Mouse (Mus musculus) C2C12 (cell line): ENCODE measurements around the gene Marcks. TPM values are rescaled to one million over a fixed set of nuclear protein-coding genes. Genes with fewer than 3 reads are reported as not detected.
A peak's percentile ranks its signal among the peaks of the same experiment; 100 is the strongest.

Source experiments
- H3K27me3 ChIP-seq: one replicate; pipeline ENCODE4 v1.6.1; 2011; ENCODE audit not compliant: control insufficient read depth, insufficient read depth, insufficient read length
- H3K36me3 ChIP-seq: one replicate; pipeline ENCODE4 v1.6.1; 2011; ENCODE audit not compliant: control insufficient read depth, insufficient read depth
- H3K4me3 ChIP-seq: one replicate; pipeline ENCODE4 v1.5.1; 2011; ENCODE audit warnings: mild to moderate bottlenecking, control low read depth; ENCODE audit not compliant: poor library complexity, insufficient read depth, severe bottlenecking
- H3K79me2 ChIP-seq: one replicate; pipeline ENCODE4 v1.6.1; 2011; ENCODE audit not compliant: control insufficient read depth, insufficient read depth
- H3K79me3 ChIP-seq: one replicate; pipeline ENCODE4 v1.6.1; 2011; ENCODE audit warnings: low read depth, control low read depth
- H3ac ChIP-seq: one replicate; pipeline ENCODE3; 2011; ENCODE audit warnings: low read depth; ENCODE audit not compliant: control insufficient read depth, insufficient read length
- CEBPB ChIP-seq: IDR thresholded peaks from one replicate; pipeline ENCODE4 v1.6.1; 2011; ENCODE audit warnings: low read depth, mild to moderate bottlenecking, control low read depth, moderate library complexity
- CTCF ChIP-seq: IDR thresholded peaks from one replicate; pipeline ENCODE4 v1.5.1; 2011; ENCODE audit not compliant: control insufficient read depth, insufficient read depth, insufficient read length
- FOSL1 ChIP-seq: IDR thresholded peaks from one replicate; pipeline ENCODE4 v1.8.0; 2011; ENCODE audit warnings: mild to moderate bottlenecking, low read length; ENCODE audit not compliant: poor library complexity, insufficient read depth, severe bottlenecking
- MAX ChIP-seq: IDR thresholded peaks from one replicate; pipeline ENCODE4 v1.6.1; 2011; ENCODE audit warnings: mild to moderate bottlenecking, control low read depth
- MYOD1 ChIP-seq: IDR thresholded peaks from one replicate; pipeline ENCODE4 v1.6.1; 2011; ENCODE audit warnings: low read depth; ENCODE audit not compliant: control insufficient read depth, insufficient read length
- MYOG ChIP-seq: IDR thresholded peaks from one replicate; pipeline ENCODE4 v1.6.1; 2011; ENCODE audit not compliant: control insufficient read depth, insufficient read length; ENCODE audit errors: extremely low read depth
- USF1 ChIP-seq: IDR thresholded peaks from one replicate; pipeline ENCODE4 v1.6.1; 2011; ENCODE audit warnings: low read depth, mild to moderate bottlenecking, control low read depth, moderate library complexity
- polyA plus RNA-seq: library from polyadenylated mRNA; unstranded; fragments of >200 nt; fragmentation: generic; extraction: Trizol; gene quantifications from one replicate; pipeline ENCODE4 v1.2.1, GENCODE M21; 2012; ENCODE audit warnings: missing spikeins

Gene Marcks
- polyA plus RNA-seq, 1 experiment, result 26.6 TPM

DNA sequence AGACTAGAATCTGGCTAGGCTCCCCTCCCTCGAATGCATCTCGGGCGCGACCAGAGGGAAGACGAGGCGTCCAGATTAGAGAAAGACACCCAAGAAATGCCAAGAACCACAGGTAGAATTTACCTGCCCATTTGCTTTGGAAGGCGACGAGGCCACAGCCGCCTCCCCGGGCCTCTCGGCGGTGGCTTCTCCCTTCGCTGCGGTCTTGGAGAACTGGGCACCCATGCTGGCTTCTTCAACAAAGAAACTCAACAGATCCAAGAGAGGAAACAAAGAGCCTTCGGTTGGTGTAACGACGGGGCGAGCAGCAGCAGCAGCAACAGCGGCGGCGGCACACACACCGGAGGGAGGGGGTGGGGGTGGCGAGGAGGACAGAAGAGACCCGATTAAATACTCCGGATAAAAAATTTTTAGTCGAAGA, 399 bp downstream of the Marcks start:
- Histone ChIP-seq H3K79me2 (peaks cover 44% of the 10 kb centered on the region), H3K27me3 (no peaks in the 10 kb centered on the region), H3K4me3 (peak overlapping the region; percentile 94), H3K79me3 (peaks cover 32% of the 10 kb centered on the region), H3K36me3 (peaks cover 21% of the 10 kb centered on the region), H3ac (peak overlapping the region; percentile 87)
- no peak for TF ChIP-seq USF1
- TF ChIP-seq CEBPB, result no peak
- no peak for TF ChIP-seq FOSL1
- no peak for TF ChIP-seq CTCF
- no peak for TF ChIP-seq MYOD1
- no peak for TF ChIP-seq MYOG
- no peak for TF ChIP-seq MAX

DNA sequence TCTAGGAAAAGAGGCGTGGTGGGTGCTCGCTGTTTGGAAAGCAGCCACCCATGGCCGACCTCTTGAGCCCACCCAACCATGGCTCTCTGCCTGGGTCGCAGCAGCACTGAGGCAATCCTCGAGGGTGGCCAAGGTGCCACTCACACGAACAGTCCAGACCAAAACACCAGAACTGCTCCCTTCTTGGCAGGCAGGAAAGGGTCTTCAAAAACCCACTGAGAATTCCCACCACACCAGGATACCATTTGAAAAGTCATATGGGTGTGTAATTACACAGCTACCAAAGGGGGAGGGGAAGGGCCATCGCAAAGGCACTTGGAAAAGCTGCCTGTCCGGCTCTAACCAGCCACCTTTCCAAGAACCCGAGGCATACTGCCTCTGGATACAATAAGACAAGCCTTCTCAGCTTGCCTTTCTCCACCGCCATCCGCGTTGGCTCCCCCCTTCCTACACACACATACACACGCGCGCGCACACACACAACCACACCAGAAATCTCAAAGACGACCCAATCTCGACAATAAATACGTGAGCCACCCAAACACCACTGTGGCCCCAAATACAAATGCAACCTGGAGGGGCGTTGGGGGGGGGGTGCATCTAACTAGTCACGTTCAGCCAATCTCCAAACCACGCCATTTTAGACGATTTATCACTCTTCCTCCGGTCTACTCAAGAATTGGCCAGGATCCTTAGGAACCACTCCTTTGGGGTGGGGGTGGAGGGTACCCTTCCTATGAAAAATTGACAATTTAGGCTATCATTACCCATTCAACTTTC, 999 bp downstream of the Marcks start:
- Histone ChIP-seq H3K27me3 (no peaks in the 10 kb centered on the region), H3K79me3 (peaks cover 32% of the 10 kb centered on the region), H3K36me3 (peaks cover 21% of the 10 kb centered on the region), H3K79me2 (peaks cover 44% of the 10 kb centered on the region), H3ac (peak overlapping the region; percentile 87), H3K4me3 (peak overlapping the region; percentile 94)
- TF ChIP-seq CEBPB (no peak), MAX (no peak), USF1 (no peak), MYOD1 (no peak), CTCF (no peak), MYOG (no peak), FOSL1 (no peak)

DNA sequence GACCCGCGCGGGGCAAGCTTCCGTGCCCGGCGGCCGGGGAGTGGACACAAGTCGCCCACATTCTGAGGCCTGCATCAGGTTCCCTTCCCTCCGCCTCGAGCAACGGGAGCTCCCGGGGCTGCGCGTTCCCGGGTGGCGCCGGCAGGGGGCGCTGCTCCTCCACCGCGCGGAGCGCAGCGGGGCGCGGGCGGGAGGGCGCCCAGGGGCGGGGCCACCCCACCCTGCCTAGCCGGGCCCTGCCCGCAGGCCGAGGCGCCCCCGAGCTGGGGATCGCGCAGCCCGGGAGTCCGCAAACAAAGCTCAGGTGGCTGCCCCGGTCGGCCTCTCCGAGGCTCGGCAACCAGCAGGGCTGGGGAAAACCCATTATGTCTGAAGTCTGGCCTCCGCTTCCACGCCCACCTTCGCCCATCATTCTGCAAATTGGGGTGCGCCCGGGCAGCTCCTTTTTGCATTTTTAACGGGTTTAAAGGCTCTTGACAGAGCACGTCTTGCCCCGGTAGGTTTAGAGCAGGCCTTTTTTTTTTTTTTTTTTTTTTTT, 1.7 kb downstream of the Marcks start:
- Histone ChIP-seq H3K36me3 (peaks cover 21% of the 10 kb centered on the region), H3K79me2 (peaks cover 44% of the 10 kb centered on the region), H3K27me3 (no peaks in the 10 kb centered on the region), H3ac (peak overlapping the region; percentile 94), H3K79me3 (peaks cover 32% of the 10 kb centered on the region), H3K4me3 (peak overlapping the region; percentile 94)
- TF ChIP-seq CEBPB (no peak), CTCF (peak; percentile 96)

DNA sequence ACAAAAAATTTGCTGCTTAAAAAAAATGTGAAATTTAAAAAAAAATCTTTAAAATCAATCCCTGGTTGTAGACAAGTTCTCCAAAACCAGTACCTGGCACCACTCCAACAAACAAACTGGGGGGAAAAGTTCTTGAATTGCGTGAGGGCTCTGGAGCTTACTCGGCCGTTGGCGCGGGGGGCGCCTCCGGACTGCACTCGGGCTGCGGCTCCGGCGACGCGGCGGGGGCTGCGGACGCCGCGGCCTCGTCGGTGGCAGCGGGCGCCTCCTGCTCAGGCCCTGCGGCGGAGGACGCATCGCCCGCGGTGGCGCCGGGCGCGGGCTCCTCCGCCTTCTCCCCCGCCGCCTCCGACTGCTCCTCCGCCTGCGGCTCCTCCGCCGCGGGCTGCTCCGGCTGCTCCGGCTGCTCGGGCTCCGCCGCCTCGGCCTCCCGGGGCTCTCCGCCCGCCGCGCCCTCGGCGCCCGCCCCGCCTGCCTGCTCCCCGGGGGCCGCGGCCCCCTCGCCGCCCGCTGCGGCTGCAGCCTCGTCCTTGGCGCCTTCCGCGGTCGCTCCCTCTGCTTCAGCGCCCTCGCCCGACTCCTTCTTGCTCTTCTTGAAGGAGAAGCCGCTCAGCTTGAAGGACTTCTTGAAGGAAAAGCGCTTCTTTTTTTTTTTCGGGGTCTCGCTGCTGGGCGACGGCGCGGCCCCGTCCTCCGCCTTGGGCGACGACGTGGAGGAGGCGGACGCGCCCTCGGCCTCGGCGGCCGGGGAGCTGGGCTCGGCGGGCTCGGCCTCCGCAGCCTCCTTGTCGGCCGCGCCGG, 2.6 kb downstream of the Marcks start:
- H3K4me3 ChIP-seq, result peak overlapping the region; percentile 94
- peaks cover 32% of the 10 kb centered on the region for H3K79me3 ChIP-seq
- peak overlapping the region; percentile 94 for H3ac ChIP-seq
- TF ChIP-seq CEBPB (no peak), MYOD1 (no peak), MYOG (no peak), MAX (no peak), FOSL1 (no peak), USF1 (no peak)
- H3K36me3 ChIP-seq, result peaks cover 21% of the 10 kb centered on the region
- H3K27me3 ChIP-seq, result no peaks in the 10 kb centered on the region
- H3K79me2 ChIP-seq, result peaks cover 44% of the 10 kb centered on the region

DNA sequence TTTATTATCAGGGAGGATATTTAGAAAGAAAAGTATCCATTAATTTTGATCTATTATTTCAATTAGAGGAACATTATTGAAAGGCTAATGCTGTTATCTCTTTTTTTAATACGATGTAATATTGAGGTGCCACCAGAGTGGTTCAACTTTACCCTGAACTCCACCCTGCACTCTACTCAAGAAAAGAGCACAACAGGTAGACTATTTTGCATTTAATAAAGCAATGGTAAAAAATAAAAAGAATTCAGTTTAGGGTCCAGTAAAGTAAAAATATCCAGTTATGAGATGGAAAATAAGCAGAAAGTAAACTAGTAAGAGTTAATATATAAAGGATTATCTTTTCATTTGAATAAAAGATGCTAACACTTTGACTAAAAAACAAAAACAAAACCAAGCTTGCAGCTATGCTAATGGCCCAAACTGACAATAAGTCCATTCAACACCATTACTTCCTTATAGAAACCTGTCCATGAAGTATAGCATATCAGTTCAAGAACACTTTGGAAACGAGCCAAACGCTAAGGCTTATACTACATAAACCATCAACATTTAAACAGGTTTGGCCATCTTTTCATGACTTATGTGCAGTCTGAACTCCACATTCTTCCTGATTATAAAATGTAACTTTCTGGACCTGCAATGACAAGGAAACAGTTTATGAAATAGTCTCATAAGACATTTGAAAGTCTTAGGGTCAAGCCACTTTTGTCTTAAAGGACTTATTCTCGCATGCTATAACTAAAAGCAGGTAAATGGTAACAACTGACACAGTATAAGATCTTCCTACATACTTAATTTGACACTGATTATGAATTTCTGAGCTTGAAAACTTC, 4.6 kb downstream of the Marcks start:
- H3K79me2 ChIP-seq, result peaks cover 44% of the 10 kb centered on the region
- no peak overlapping the region for H3K4me3 ChIP-seq
- TF ChIP-seq CEBPB, result no peak
- TF ChIP-seq USF1, result no peak
- no peak for TF ChIP-seq MYOD1
- TF ChIP-seq CTCF, result no peak
- TF ChIP-seq MAX, result no peak
- TF ChIP-seq FOSL1, result no peak
- TF ChIP-seq MYOG, result no peak
- H3ac ChIP-seq, result no peak overlapping the region
- peaks cover 21% of the 10 kb centered on the region for H3K36me3 ChIP-seq
- H3K79me3 ChIP-seq, result peaks cover 32% of the 10 kb centered on the region
- no peaks in the 10 kb centered on the region for H3K27me3 ChIP-seq
